Mouse (Mus musculus) midbrain, embryonic 13.5 days (tissue): Measurements from ENCODE around the gene Fgfbp1. TPM values are rescaled to one million over a fixed set of nuclear protein-coding genes. Genes with fewer than 3 reads are reported as not detected.

Experiments
- polyA plus RNA-seq: library from polyadenylated mRNA; unstranded; fragments of >200 nt; fragmentation: Nextera tagmentation; extraction: Ambion mirVana; gene quantifications from 2 replicates; pipeline ENCODE4 v1.2.1, GENCODE M21; 2015

Gene Fgfbp1
- polyA plus RNA-seq, 1 experiment from 2014 or later: 3.6 TPM

Other genes with a start within 250 kb of the Fgfbp1 start
- gene Bst1, start 162.9 kb downstream of the Fgfbp1 start, polyA plus RNA-seq: not detected in 2 replicates
- gene Fbxl5, start 160.1 kb downstream of the Fgfbp1 start, polyA plus RNA-seq: 62.5 and 70.9 TPM in 2 replicates
- 2.8 TPM in 2 replicates for gene Cd38, start 113.2 kb downstream of the Fgfbp1 start, polyA plus RNA-seq
- 0.50 TPM in 1 of 2 replicates, not detected in the other for gene Gm7879, start 68.6 kb downstream of the Fgfbp1 start, polyA plus RNA-seq
- gene Prom1, start 120.3 kb upstream of the Fgfbp1 start, polyA plus RNA-seq: 60.0 and 69.6 TPM in 2 replicates
- 25.6 and 28.5 TPM in 2 replicates for gene Tapt1, start 244.8 kb upstream of the Fgfbp1 start, polyA plus RNA-seq